Mouse (Mus musculus): ENCODE measurements at regions not wholly inside any gene's neighbourhood (a gene's known extent, or its start where the extent isn't known, plus 50 kb on each side); places are given as distances from the start of the nearest gene placed in this dataset.

- in situ Hi-C loops (cut with MboI; ENCODE audit: low pct_unique_long_range_greater_than_20kb in 1 of 2, low sequenced_read_pairs in 2 of 2, unreplicated experiment in 1 of 2): no loop called here
These were observed 465.2 kb upstream of the Rag2 start for GRCm38 (mm10) chr2:101159276-101159675.

DNA sequence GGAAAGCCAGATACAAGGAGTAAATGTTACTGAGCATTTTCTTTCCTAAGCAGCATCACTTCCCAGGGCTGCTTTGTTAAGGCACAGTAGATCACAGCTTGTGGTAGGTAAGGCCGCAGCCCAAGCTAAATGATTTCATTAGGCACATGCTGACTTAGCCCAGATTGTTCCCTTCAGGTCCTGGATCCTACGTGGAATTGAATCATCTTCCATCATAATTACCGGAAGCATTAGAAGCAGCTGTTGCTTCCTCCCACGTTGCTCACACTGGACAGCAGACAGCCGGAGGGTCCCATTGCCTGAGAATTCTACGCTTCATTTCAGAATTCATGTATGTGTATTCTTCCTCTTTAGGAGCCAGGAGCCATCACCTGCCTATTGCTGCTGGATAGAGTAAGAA lies 458.6 kb upstream of the Rag2 start:
- in situ Hi-C loops (cut with MboI; ENCODE audit: low pct_unique_long_range_greater_than_20kb in 1 of 2, low sequenced_read_pairs in 2 of 2, unreplicated experiment in 1 of 2): no loop called here

- in situ Hi-C loops (cut with MboI; ENCODE audit: low pct_unique_long_range_greater_than_20kb in 1 of 2, low sequenced_read_pairs in 2 of 2, unreplicated experiment in 1 of 2): no loop called here
These were observed 451.7 kb upstream of the Rag2 start for GRCm38 (mm10) chr2:101172806-101173205.

DNA sequence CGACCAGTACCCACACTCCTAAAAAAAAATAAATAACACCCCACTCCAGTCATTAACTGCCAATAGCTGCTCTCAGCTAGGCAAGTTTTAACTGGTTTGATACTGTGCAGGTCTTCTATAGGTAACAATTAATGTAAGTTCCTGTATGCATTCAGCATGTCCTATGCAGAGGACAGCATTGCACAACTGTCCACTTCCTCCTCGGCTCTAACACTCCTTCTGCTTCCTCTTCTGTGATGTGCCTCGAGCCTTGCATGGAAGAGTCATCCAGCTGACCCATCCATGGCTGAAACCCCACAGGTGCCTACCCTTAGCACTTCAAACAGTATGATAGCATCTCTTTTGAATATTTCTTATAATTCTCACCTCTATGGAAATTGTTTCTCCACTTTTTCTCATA lies 449.4 kb upstream of the Rag2 start:
- in situ Hi-C loops (cut with MboI; ENCODE audit: low pct_unique_long_range_greater_than_20kb in 1 of 2, low sequenced_read_pairs in 2 of 2, unreplicated experiment in 1 of 2): no loop called here

DNA sequence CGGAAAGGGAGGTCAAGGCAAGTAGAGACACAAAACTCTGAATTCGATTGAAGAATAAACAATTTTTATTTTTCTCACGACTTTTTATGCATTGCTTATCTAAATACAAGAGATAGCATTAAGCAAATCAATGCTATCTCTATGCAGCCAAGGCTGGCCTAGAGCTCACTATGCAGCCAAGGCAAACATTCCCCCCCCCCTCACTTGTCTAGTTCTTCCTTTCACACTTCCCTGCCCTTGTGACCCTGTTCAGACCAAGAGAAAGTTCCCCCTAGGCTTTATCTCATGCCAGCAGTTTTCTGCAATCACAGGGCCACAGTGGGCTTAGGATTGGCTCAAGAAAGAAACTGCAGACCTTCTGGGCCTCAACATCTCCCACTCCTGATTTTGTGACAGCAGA lies 417.9 kb upstream of the Rag2 start:
- in situ Hi-C loops (cut with MboI; ENCODE audit: low pct_unique_long_range_greater_than_20kb in 1 of 2, low sequenced_read_pairs in 2 of 2, unreplicated experiment in 1 of 2): no loop called here

DNA sequence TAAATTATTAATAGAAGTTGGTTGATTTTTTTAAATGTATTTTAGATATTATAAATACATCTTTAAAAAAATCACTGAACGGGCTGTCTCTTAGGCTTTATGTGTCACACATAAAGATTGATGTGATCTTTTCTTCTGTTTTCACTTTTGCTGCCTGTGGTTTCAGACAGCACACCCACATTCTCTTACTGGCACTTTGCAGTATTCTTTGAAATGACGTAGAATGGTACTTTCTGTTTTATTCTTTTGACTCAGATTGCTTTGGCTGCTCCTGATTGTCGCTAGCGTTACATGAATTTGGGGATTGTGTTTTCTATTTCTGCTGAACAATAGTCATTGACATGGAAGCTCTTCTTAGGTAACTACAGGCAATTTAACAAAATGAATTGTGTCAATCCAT lies 415.4 kb upstream of the Rag2 start:
- in situ Hi-C loops (cut with MboI; ENCODE audit: low pct_unique_long_range_greater_than_20kb in 1 of 2, low sequenced_read_pairs in 2 of 2, unreplicated experiment in 1 of 2): no loop called here

DNA sequence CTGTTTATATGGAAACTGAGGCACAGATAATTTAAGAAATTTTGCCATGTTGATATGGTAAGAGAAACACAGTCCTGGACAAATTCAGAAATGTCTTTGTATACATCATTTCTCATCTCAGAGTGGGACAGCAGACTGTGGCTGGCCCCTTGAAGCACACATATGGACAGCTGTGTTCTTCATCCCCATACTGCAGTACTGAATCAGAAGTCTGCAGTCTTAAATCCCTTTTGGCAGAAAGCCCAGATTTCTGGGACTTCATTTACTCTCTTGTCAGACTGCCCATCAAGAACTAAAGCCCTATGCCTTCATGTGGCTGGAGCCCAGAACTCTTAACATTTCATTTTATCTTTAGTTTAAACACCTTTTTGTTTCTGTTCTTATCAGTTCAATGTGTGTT lies 403.8 kb upstream of the Rag2 start:
- in situ Hi-C loops (cut with MboI; ENCODE audit: low pct_unique_long_range_greater_than_20kb in 1 of 2, low sequenced_read_pairs in 2 of 2, unreplicated experiment in 1 of 2): no loop called here

GRCm38 (mm10) chr2:101242983-101243382 lies 381.5 kb upstream of the Rag2 start:
- in situ Hi-C loops (cut with MboI; ENCODE audit: low pct_unique_long_range_greater_than_20kb in 1 of 2, low sequenced_read_pairs in 2 of 2, unreplicated experiment in 1 of 2): no loop called here

DNA sequence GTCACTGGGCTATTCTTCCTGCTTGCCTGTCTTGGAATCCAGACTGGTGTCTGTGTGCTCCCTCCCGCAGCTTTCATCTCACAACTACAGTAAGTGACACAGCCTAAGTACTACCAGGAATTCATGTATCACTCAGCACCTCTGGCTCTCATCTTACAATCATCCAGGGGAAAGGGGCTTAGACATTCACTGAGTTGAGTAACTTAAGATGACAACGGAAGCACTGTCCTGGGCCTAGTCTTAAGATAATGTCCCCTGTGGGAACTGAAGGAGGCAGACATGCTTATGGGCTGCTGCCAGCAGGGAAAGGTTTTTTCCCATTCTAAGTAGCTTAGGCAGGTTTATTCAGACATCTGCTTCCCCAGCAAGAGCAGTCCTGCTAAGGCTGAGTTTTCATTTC lies 377.4 kb upstream of the Rag2 start:
- in situ Hi-C loops (cut with MboI; ENCODE audit: low pct_unique_long_range_greater_than_20kb in 1 of 2, low sequenced_read_pairs in 2 of 2, unreplicated experiment in 1 of 2): no loop called here

DNA sequence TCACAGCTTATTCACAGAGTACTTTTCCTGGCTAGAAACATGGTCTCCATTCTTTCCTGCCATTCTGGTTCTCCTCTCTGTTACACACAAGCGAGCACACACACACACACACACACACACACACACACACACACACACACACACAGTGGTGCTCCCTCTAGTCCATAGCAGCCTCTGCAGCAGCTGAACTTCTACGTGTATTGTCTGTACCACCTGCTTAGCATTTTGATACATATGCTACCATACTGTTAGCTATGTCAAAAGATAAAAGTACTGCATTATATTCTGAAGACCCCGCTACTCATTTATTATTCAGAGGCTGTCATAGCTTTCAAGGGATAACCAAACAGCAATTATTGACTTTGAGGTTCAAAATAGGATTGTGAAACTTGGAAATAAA lies 372.3 kb upstream of the Rag2 start:
- in situ Hi-C loops (cut with MboI; ENCODE audit: low pct_unique_long_range_greater_than_20kb in 1 of 2, low sequenced_read_pairs in 2 of 2, unreplicated experiment in 1 of 2): no loop called here

DNA sequence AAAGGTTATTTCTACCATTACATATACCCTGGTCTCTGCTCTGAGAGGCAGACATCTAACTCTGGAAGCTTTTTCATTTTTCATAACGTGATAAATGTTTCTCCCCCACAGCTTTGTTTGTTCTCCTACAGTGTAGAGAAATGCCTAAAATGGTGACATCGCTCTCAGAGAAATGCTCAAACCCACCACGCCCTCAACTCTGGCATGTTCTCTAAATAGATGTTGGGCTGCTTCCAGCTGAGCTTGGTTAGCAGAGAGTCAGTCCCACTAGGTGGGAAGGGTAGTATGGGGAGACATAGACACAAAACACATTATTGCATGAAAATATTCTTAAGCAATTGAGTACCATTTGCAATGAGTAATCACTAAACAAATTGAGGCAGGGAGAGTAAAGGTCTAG lies 368.1 kb upstream of the Rag2 start:
- in situ Hi-C loops (cut with MboI; ENCODE audit: low pct_unique_long_range_greater_than_20kb in 1 of 2, low sequenced_read_pairs in 2 of 2, unreplicated experiment in 1 of 2): no loop called here

GRCm38 (mm10) chr2:101263934-101264333 lies 360.6 kb upstream of the Rag2 start:
- in situ Hi-C loops (cut with MboI; ENCODE audit: low pct_unique_long_range_greater_than_20kb in 1 of 2, low sequenced_read_pairs in 2 of 2, unreplicated experiment in 1 of 2): no loop called here

GRCm38 (mm10) chr2:101266685-101267374 lies 357.7 kb upstream of the Rag2 start:
- in situ Hi-C loops (cut with MboI; ENCODE audit: low pct_unique_long_range_greater_than_20kb in 1 of 2, low sequenced_read_pairs in 2 of 2, unreplicated experiment in 1 of 2): no loop called here

- in situ Hi-C loops (cut with MboI; ENCODE audit: low pct_unique_long_range_greater_than_20kb in 1 of 2, low sequenced_read_pairs in 2 of 2, unreplicated experiment in 1 of 2): no loop called here
These were observed 350.4 kb upstream of the Rag2 start for GRCm38 (mm10) chr2:101274045-101274664.

DNA sequence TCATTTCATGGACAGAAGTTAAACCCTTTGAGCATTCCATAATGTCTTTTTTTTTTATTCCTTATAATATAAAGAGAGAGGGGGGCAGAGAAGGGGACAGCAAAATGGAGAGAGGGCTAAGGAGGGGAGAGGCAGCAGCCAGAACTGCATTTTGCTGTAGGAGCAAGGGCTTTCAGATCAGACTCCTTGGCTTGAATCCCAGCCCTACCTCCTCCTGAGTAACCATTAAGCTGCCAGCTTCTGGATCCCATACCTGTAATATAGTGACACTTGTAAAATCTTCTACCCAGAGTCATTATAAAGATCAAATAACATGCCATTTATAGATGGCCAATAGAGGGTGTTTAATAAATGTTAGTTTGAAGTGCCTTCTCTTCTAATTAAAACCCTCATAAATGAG lies 339.6 kb upstream of the Rag2 start:
- in situ Hi-C loops (cut with MboI; ENCODE audit: low pct_unique_long_range_greater_than_20kb in 1 of 2, low sequenced_read_pairs in 2 of 2, unreplicated experiment in 1 of 2): no loop called here

- in situ Hi-C loops (cut with MboI; ENCODE audit: low pct_unique_long_range_greater_than_20kb in 1 of 2, low sequenced_read_pairs in 2 of 2, unreplicated experiment in 1 of 2): no loop called here
These were observed 336.4 kb upstream of the Rag2 start for GRCm38 (mm10) chr2:101288119-101288518.

GRCm38 (mm10) chr2:101289168-101289567 lies 335.4 kb upstream of the Rag2 start:
- in situ Hi-C loops (cut with MboI; ENCODE audit: low pct_unique_long_range_greater_than_20kb in 1 of 2, low sequenced_read_pairs in 2 of 2, unreplicated experiment in 1 of 2): no loop called here

DNA sequence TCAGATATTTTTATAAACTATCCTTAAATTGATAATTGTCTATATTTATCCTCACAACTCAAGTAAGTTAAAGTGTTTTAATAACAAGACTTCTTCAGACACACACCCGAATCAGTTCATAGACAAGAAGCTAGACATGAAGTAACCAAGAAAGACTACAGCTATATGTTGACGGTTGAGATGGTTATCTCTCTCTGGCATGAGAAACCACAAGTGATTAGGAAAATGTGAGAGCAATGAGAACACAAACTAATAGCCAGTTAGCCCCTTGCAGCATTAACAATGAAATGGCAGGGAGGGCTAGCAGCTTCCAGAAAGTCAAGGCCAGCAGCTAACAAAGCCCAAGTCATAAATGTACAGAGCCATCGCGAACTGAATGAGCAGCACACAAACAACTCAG lies 333.8 kb upstream of the Rag2 start:
- in situ Hi-C loops (cut with MboI; ENCODE audit: low pct_unique_long_range_greater_than_20kb in 1 of 2, low sequenced_read_pairs in 2 of 2, unreplicated experiment in 1 of 2): no loop called here

- in situ Hi-C loops (cut with MboI; ENCODE audit: low pct_unique_long_range_greater_than_20kb in 1 of 2, low sequenced_read_pairs in 2 of 2, unreplicated experiment in 1 of 2): no loop called here
These were observed 328.7 kb upstream of the Rag2 start for GRCm38 (mm10) chr2:101295678-101296368.

DNA sequence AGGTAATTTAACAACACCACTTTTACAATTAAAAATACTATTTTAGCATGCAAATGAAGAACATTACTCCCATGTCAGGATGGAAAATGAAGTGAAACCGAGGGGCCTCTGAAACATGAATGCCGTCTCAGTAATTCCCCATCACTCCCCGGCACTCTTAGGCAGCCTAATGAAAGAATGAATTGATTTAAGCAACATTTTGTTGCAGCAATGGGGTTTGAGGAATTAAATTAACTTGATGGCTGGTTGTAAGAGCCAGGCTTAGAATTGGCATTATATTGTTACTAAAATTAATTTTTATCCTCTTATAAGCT lies 328.2 kb upstream of the Rag2 start:
- in situ Hi-C loops (cut with MboI; ENCODE audit: low pct_unique_long_range_greater_than_20kb in 1 of 2, low sequenced_read_pairs in 2 of 2, unreplicated experiment in 1 of 2): no loop called here

Data from mouse embryonic stem cell (cell line).